Mouse (Mus musculus) G1E (cell line): ENCODE results near the gene Tubb4b.

ENCODE experiments used
- CTCF ChIP-seq: IDR thresholded peaks from 2 replicates; pipeline ENCODE4 v1.5.1; 2012; ENCODE audit warnings: low read depth, low read length, inconsistent platforms, mixed read lengths
- GATA1 ChIP-seq: IDR thresholded peaks from 2 replicates; pipeline ENCODE4 v1.6.1; 2012; ENCODE audit warnings: borderline replicate concordance, low read length, inconsistent platforms, mixed read lengths
- POLR2AphosphoS5 ChIP-seq: IDR thresholded peaks from 2 replicates; pipeline ENCODE4 v1.6.1; 2012; ENCODE audit warnings: low read depth, low read length, inconsistent platforms; ENCODE audit not compliant: insufficient replicate concordance
- TAL1 ChIP-seq: conservative IDR thresholded peaks from 2 replicates; pipeline ENCODE4 v1.6.1; 2012; ENCODE audit warnings: low read depth, low read length, inconsistent platforms, mixed read lengths

DNA sequence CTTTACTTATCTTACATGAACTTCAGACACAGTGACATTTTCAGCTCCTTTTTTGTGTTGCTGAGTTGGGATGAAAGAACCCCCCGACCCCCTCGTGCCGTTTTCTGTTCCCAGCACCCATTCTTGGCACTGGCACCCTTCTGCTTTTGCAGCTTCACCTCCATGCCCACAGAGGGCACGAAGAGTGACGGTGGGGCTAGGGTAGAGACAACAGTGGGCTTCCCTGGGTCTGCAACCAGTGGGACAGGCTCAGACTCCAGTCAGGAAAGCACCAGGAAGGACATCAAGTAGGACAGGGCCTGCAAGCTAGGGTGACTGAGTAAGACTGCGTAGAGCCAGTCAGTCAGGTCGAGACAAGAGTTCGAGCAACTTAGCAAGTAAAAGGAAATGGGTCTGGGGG lies 15.8 kb upstream of the Tubb4b start:
- TF ChIP-seq CTCF (no peak), TAL1 (no peak), GATA1 (no peak), POLR2AphosphoS5 (no peak)
